Mouse (Mus musculus): Measurements from ENCODE around the gene Ubxn1. TPM values are rescaled to one million over a fixed set of nuclear protein-coding genes. Genes with fewer than 3 reads are reported as not detected.

The Ubxn1 gene
- polyA plus RNA-seq, 1 experiment, result 119 TPM

DNA sequence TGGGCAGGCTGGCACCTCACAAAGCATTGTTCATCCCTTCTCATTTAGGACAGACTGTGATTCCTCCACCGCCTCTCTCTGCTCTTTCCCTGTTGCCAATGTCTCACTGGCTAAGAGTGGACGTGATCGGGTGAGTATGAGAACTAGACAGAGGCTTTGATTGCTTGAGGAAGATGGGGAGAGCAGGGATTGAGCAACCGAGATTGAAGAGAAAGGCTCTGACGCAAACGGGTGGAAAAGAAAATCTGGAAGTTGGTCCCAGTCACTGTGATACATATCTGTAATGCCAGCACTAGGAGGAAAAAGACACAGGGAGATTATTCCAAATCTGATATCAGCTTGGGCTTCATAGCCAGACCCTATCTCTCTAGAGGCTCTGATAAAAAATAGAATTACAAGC is 28.3 kb upstream of the Ubxn1 start:
- H3K27me3 ChIP-seq (ENCODE audit: control insufficient read depth, insufficient read depth, low read length), result no peaks in the 10 kb centered on the region
- DNase-seq, result no peak
- WGBS, result 97% methylated on average over 6 of the region's 6 CpGs
- no peak overlapping the region for H3K27ac ChIP-seq (ENCODE audit: control insufficient read depth, insufficient read depth, low read length)
- H3K4me3 ChIP-seq (ENCODE audit: control insufficient read depth, insufficient read depth, low read length), result no peak overlapping the region
- peaks cover 9% of the 10 kb centered on the region; the same call in 1 of the 2 replicates for H3K36me3 ChIP-seq (ENCODE audit: control insufficient read depth, insufficient read depth, low read length)
- peaks cover 33% of the 10 kb centered on the region for H3K4me1 ChIP-seq (replicated peaks; ENCODE audit: control insufficient read depth, insufficient read depth, low read length)
- no peak for TF ChIP-seq POLR2A (IDR thresholded peaks at IDR 0.05; ENCODE audit: control insufficient read depth, extremely low read depth, insufficient read depth, low read length, poor library complexity)
- TF ChIP-seq CTCF (IDR thresholded peaks at IDR 0.05; ENCODE audit: borderline replicate concordance, control insufficient read depth, extremely low read depth, insufficient read depth, low read length, poor library complexity), result no peak

DNA sequence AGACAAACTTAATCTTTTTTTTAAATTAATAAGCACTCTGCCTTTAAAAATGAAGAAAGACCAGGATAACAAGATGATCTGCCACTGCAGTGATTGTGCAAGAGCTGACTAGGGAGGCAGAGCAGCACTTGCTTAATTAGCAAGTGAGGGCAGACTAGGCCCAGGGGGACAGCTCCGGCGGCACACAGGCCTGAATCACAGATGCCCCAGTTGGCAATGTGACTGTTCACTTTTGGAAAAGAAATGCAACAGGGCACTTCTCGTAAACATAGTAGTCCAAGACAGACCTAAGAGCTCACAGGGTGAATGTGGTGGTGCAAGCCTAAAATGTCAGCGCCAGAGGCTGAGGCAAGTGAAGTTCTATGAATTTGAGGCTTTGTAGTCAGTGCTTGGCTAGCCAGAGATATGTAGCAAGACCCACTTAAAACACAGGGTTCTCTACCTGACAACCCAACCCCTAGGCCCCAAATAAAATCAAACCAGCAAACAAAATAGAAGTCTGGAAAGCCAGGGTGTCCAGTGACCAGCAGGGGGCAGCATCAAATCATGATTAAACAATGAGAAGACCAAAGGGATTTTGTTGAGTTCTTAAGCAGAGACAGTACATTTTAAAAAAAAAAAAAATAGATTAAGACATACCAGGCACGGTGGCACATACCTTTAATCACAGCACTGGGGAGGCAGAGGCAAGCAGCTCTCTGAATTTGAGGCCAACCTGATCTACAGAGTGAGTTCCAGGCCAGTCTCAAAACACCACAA is 26.7 kb upstream of the Ubxn1 start:
- Histone ChIP-seq H3K4me3 (ENCODE audit: control insufficient read depth, insufficient read depth, low read length) (no peak overlapping the region), H3K36me3 (ENCODE audit: control insufficient read depth, insufficient read depth, low read length) (peaks cover 9% of the 10 kb centered on the region; the same call in 1 of the 2 replicates), H3K4me1 (replicated peaks; ENCODE audit: control insufficient read depth, insufficient read depth, low read length) (peaks cover 19% of the 10 kb centered on the region), H3K27me3 (ENCODE audit: control insufficient read depth, insufficient read depth, low read length) (no peaks in the 10 kb centered on the region), H3K27ac (ENCODE audit: control insufficient read depth, insufficient read depth, low read length) (no peak overlapping the region)
- WGBS, result 80% methylated on average over 5 of the region's 5 CpGs
- peak; percentile 76 for DNase-seq
- no peak for TF ChIP-seq POLR2A (IDR thresholded peaks at IDR 0.05; ENCODE audit: control insufficient read depth, extremely low read depth, insufficient read depth, low read length, poor library complexity)
- TF ChIP-seq CTCF (IDR thresholded peaks at IDR 0.05; ENCODE audit: borderline replicate concordance, control insufficient read depth, extremely low read depth, insufficient read depth, low read length, poor library complexity), result no peak

DNA sequence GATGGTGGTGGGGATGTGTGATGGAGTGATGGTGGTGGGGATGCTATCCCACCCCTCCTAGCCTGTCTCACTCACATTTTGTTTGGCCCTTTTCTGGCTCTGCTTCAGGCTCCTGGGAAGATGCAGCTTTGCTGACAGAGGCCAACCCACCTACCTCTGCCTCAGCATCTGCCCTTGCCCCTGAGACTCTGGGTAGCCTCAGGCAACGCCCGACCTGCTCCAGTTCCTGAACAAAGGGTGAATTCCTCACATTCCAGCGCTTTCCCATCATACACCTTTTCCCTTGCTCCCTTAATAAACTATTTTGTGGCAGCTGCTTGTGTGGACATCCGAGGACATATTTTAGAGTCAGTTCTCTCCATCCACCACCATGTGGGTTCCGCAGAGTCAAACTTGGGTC is 22.9 kb upstream of the Ubxn1 start:
- no peak for TF ChIP-seq POLR2A (IDR thresholded peaks at IDR 0.05; ENCODE audit: control insufficient read depth, extremely low read depth, insufficient read depth, low read length, poor library complexity)
- TF ChIP-seq CTCF (IDR thresholded peaks at IDR 0.05; ENCODE audit: borderline replicate concordance, control insufficient read depth, extremely low read depth, insufficient read depth, low read length, poor library complexity), result no peak
- WGBS, result 94% methylated on average over 5 of the region's 5 CpGs

DNA sequence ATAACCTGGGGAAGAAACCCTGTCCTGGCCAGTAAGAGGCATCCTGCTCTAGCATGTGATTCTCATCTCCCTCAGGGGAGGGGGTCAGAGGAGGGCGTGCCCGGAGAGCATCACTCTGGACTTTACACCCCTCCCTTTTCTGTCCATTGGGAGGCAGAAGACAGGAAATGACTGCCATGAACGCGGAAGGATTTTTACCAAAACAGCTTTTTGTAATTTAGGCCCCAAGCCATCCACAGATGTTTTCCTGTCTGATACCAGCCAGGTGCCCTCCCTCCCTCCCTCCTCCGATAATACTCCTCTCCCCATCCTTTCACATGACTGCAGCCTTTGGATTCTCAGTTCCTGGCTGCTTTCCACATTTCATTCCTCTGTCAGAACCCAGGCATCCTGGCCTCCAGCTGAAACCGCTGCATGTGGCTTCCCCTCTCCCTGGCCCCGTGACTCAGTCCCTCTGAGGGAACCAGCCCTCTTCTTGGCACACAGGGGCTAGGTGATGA is 20.8 kb upstream of the Ubxn1 start, which contains the start of gene Lrrn4cl:
Gene Lrrn4cl, plus strand, starts transcription at position 367 of the 500 bp plus-strand sequence.
- H3K4me3 ChIP-seq (ENCODE audit: control insufficient read depth, insufficient read depth, low read length), result no peak within 1 kb of the TSS
- H3K4me1 ChIP-seq (replicated peaks; ENCODE audit: control insufficient read depth, insufficient read depth, low read length), result no peaks in the 10 kb centered on the region
- H3K27ac ChIP-seq (ENCODE audit: control insufficient read depth, insufficient read depth, low read length), result no peak within 1 kb of the TSS
- no peaks in the 10 kb centered on the region for H3K27me3 ChIP-seq (ENCODE audit: control insufficient read depth, insufficient read depth, low read length)
- peaks cover 9% of the 10 kb centered on the region; the same call in 1 of the 2 replicates for H3K36me3 ChIP-seq (ENCODE audit: control insufficient read depth, insufficient read depth, low read length)
- TF ChIP-seq POLR2A (IDR thresholded peaks at IDR 0.05; ENCODE audit: control insufficient read depth, extremely low read depth, insufficient read depth, low read length, poor library complexity) (no peak), CTCF (IDR thresholded peaks at IDR 0.05; ENCODE audit: borderline replicate concordance, control insufficient read depth, extremely low read depth, insufficient read depth, low read length, poor library complexity) (no peak)
- 79% methylated on average over 7 of the region's 7 CpGs for WGBS
- no peak for DNase-seq

More for the DNA sequence above, 22.9 kb upstream of the Ubxn1 start:
- Histone ChIP-seq H3K36me3 (ENCODE audit: control insufficient read depth, insufficient read depth, low read length) (peaks cover 9% of the 10 kb centered on the region; the same call in 1 of the 2 replicates), H3K27ac (ENCODE audit: control insufficient read depth, insufficient read depth, low read length) (no peak overlapping the region), H3K4me1 (replicated peaks; ENCODE audit: control insufficient read depth, insufficient read depth, low read length) (no peaks in the 10 kb centered on the region), H3K27me3 (ENCODE audit: control insufficient read depth, insufficient read depth, low read length) (no peaks in the 10 kb centered on the region), H3K4me3 (ENCODE audit: control insufficient read depth, insufficient read depth, low read length) (no peak overlapping the region)
- no peak for DNase-seq

DNA sequence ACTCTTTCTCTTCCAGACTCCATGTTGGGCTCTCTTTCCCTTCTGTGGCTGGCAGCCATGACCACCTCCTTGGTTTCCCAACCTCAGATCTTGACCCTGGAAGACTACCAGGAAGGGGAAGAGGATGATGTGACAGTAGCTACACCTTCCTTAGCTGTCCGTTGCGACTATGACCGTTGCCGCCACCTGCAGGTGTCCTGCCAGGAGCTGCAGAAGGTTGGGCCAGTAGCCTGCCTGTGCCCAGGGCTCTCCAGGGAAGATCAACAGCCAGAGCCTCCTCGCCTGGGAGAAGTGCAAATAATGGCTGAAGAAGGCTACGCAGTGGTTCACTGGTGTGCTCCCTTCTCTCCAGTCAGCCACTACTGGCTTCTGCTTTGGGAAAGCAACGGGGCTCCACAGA is 19.7 kb upstream of the Ubxn1 start:
- DNase-seq, result no peak
- 76% methylated on average over 7 of the region's 7 CpGs for WGBS
- H3K4me1 ChIP-seq (replicated peaks; ENCODE audit: control insufficient read depth, insufficient read depth, low read length), result no peaks in the 10 kb centered on the region
- no peak overlapping the region for H3K27ac ChIP-seq (ENCODE audit: control insufficient read depth, insufficient read depth, low read length)
- H3K36me3 ChIP-seq (ENCODE audit: control insufficient read depth, insufficient read depth, low read length), result peaks cover 3% of the 10 kb centered on the region; the same call in 1 of the 2 replicates
- TF ChIP-seq POLR2A (IDR thresholded peaks at IDR 0.05; ENCODE audit: control insufficient read depth, extremely low read depth, insufficient read depth, low read length, poor library complexity), result no peak
- no peak for TF ChIP-seq CTCF (IDR thresholded peaks at IDR 0.05; ENCODE audit: borderline replicate concordance, control insufficient read depth, extremely low read depth, insufficient read depth, low read length, poor library complexity)
- H3K4me3 ChIP-seq (ENCODE audit: control insufficient read depth, insufficient read depth, low read length), result no peak overlapping the region
- H3K27me3 ChIP-seq (ENCODE audit: control insufficient read depth, insufficient read depth, low read length), result no peaks in the 10 kb centered on the region

DNA sequence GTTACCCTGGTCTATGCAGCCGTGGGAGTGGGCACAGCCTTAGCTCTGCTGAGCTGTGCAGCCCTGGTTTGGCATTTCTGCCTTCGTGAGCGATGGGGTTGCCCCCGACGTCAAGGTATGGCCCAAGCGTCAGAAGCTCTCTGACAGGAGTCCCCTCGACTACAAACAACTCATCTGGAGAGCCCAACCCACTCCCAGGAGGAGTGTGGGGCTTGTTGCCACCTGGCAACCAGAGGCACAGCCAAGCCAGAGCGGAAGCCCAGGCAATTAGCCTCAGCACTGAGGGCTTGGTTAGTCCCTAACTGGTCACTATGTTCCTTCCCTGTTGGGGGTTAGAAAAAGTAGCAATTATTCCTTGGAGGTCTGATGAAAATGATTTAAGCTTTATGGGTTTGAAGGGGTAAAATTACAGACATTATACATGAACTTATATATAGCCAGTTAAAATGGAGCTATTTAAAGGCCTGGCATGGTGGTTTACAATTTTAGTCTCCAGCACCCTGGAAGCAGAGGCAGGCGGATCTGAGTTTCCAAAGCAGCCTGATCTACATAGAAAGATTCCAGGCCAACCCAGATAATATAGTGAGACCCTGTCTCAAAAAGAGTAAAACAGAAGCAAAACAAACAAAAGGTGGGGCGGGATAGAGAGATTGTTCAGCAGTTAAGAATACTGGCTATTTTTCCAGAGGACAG is 18.9 kb upstream of the Ubxn1 start:
- Histone ChIP-seq H3K27ac (ENCODE audit: control insufficient read depth, insufficient read depth, low read length) (no peak overlapping the region), H3K4me1 (replicated peaks; ENCODE audit: control insufficient read depth, insufficient read depth, low read length) (no peaks in the 10 kb centered on the region), H3K4me3 (ENCODE audit: control insufficient read depth, insufficient read depth, low read length) (no peak overlapping the region), H3K36me3 (ENCODE audit: control insufficient read depth, insufficient read depth, low read length) (peaks cover 1% of the 10 kb centered on the region; the same call in 1 of the 2 replicates), H3K27me3 (ENCODE audit: control insufficient read depth, insufficient read depth, low read length) (no peaks in the 10 kb centered on the region)
- DNase-seq, result no peak
- TF ChIP-seq CTCF (IDR thresholded peaks at IDR 0.05; ENCODE audit: borderline replicate concordance, control insufficient read depth, extremely low read depth, insufficient read depth, low read length, poor library complexity) (no peak), POLR2A (IDR thresholded peaks at IDR 0.05; ENCODE audit: control insufficient read depth, extremely low read depth, insufficient read depth, low read length, poor library complexity) (no peak)
- 84% methylated on average over 10 of the region's 10 CpGs for WGBS

All from thymus, adult 2 months (tissue).